Mouse (Mus musculus) ES-E14 (cell line): ENCODE measurements around the gene Stk25. TPM values are rescaled to one million over a fixed set of nuclear protein-coding genes. Genes with fewer than 3 reads are reported as not detected.
A peak's percentile ranks its signal among the peaks of the same experiment; 100 is the strongest.

Experiments used
- DNase-seq: peaks from one replicate; pipeline ENCODE4 v3.0.0-alpha.2; 2013; ENCODE audit warnings: low read depth, low spot score
- H3K27ac ChIP-seq: 2 replicates; pipeline ENCODE4 v1.5.1; 2012; ENCODE audit warnings: low read depth, mild to moderate bottlenecking, low read length, moderate library complexity, mixed read lengths; ENCODE audit not compliant: poor library complexity, insufficient read depth, severe bottlenecking
- H3K36me3 ChIP-seq: 2 replicates; pipeline ENCODE4 v1.6.1; 2012; ENCODE audit warnings: mild to moderate bottlenecking, low read length, moderate library complexity, mixed read lengths; ENCODE audit not compliant: control insufficient read depth, poor library complexity, insufficient read depth, severe bottlenecking
- H3K4me1 ChIP-seq, 2 experiments: fragments of 150-350 bp in 1 of 2; sonication (generic) in 1 of 2; 2 replicates each; pipeline ENCODE4 v1.6.1; 2012; ENCODE audit warnings: low read length in 2 of 2, mild to moderate bottlenecking in 1 of 2, mixed read lengths in 1 of 2; ENCODE audit not compliant: control insufficient read depth in 2 of 2, insufficient read depth in 2 of 2, poor library complexity in 1 of 2
- H3K4me3 ChIP-seq, 2 experiments: fragments of 150-350 bp in 1 of 2; sonication (generic) in 1 of 2; 2 replicates each; pipeline ENCODE4 v1.5.1; 2012; ENCODE audit warnings: low read length in 2 of 2, low read depth in 1 of 2, mild to moderate bottlenecking in 1 of 2, mixed read lengths in 1 of 2; ENCODE audit not compliant: insufficient read depth in 1 of 2, poor library complexity in 1 of 2, severe bottlenecking in 1 of 2
- H3K9ac ChIP-seq: 2 replicates; pipeline ENCODE4 v1.6.1; 2012; ENCODE audit warnings: low read depth, mild to moderate bottlenecking, low read length, mixed read lengths; ENCODE audit not compliant: poor library complexity, insufficient read depth, severe bottlenecking
- H3K9me3 ChIP-seq: fragments of 150-350 bp; sonication (generic); 2 replicates; pipeline ENCODE4 v1.6.1; 2012; ENCODE audit warnings: low read depth, mild to moderate bottlenecking, low read length; ENCODE audit not compliant: control insufficient read depth, insufficient read depth
- CHD2 ChIP-seq: IDR thresholded peaks from 2 replicates; pipeline ENCODE4 v1.6.1; 2014; ENCODE audit warnings: mild to moderate bottlenecking, low read depth, low read length, inconsistent platforms
- HCFC1 ChIP-seq: IDR thresholded peaks from 2 replicates; pipeline ENCODE4 v1.6.1; 2012; ENCODE audit warnings: low read length, inconsistent platforms, borderline replicate concordance; ENCODE audit not compliant: insufficient read depth
- MAFK ChIP-seq: IDR thresholded peaks from 2 replicates; pipeline ENCODE4 v1.6.1; 2014; ENCODE audit warnings: mild to moderate bottlenecking, low read depth, low read length, inconsistent platforms; ENCODE audit not compliant: insufficient read depth
- ZC3H11A ChIP-seq: IDR thresholded peaks from 2 replicates; pipeline ENCODE4 v1.6.1; 2012; ENCODE audit warnings: low read depth, mild to moderate bottlenecking, inconsistent platforms, low read length, borderline replicate concordance
- ZNF384 ChIP-seq: IDR thresholded peaks from 2 replicates; pipeline ENCODE4 v1.6.1; 2012; ENCODE audit warnings: low read depth, low read length, inconsistent platforms
- in situ Hi-C, 2 experiments: fragments of 600-800 bp; cut with MboI; formaldehyde crosslinking; loops; one replicate each; pipeline ENCODE4 v1.15.1; 2025; ENCODE audit warnings: low sequenced_read_pairs in 2 of 2, inconsistent platforms in 1 of 2; ENCODE audit not compliant: unreplicated experiment in 2 of 2
- total RNA-seq: library from RNA; depleted of rRNA; stranded (reverse); fragments of 300-350 nt; gene quantifications from 2 replicates; pipeline ENCODE4 v1.2.3, GENCODE M21; 2012

The Stk25 gene
- total RNA-seq, 1 experiment = 62.0 TPM

DNA sequence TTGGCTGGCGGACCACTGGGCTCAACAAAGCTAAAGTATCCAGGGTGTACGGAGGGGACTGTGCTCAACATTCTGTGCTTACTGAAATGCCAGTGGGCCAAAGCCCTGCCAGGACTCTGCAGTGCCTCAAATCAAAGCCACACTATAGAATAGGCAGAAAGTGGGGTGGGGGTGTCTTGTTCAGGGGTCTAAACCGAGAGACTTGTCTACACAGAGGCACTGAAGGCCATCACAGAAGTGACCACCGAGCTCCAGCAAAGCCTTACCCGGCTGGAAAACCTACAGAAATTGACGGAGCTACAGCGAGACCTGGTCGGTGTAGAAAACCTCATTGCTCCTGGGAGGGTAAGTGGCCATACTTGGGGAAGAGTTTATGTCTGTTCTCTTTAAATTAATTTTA is 48.7 kb downstream of the Stk25 start:
- H3K27ac ChIP-seq = no peak overlapping the region
- TF ChIP-seq ZNF384 = no peak
- TF ChIP-seq HCFC1 = no peak
- no peak for TF ChIP-seq CHD2
- TF ChIP-seq MAFK = no peak
- TF ChIP-seq ZC3H11A = no peak
- no peaks in the 10 kb centered on the region for H3K36me3 ChIP-seq
- in situ Hi-C loops = no loop called here
- H3K9ac ChIP-seq = no peak overlapping the region
- DNase-seq = no peak
- H3K4me1 ChIP-seq = peaks cover 4 to 7% of the 10 kb centered on the region in 2 experiments
- no peaks in the 10 kb centered on the region for H3K9me3 ChIP-seq
- H3K4me3 ChIP-seq = no peak overlapping the region

DNA sequence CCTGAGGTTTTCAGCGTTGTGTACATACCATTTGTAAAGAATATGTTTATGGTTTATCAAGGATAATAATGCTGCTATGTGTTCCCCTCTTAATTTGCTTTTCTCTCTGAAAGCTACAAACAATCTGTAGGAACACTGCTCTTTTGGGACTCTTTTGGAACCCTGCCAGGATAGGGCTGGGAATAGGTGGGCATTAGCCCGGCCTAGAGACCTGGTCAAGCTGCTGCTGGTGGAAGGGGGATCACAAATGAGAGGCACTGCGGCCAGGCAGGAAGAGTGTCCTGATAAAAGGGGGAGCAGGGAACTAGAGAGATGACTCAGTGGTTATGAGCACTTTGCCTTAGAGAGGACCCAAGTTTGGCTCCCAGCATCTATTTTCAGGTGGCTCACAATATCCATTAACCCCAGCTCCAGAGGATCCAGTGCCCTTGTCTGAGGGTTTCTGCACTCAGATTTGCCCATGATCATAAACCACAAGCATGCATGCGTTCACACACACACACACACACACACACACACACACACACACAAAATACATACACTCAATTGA is 49.7 kb downstream of the Stk25 start:
- Histone ChIP-seq H3K9me3 (no peaks in the 10 kb centered on the region), H3K4me1 (peaks cover 4 to 11% of the 10 kb centered on the region in 2 experiments), H3K9ac (no peak overlapping the region), H3K27ac (no peak overlapping the region), H3K36me3 (no peaks in the 10 kb centered on the region), H3K4me3 (no peak overlapping the region)
- TF ChIP-seq MAFK (no peak), HCFC1 (no peak), ZC3H11A (no peak), ZNF384 (no peak), CHD2 (no peak)
- in situ Hi-C loops = no loop called here
- no peak for DNase-seq

- Histone ChIP-seq H3K4me3 (no peak overlapping the region), H3K36me3 (no peaks in the 10 kb centered on the region), H3K9ac (no peak overlapping the region), H3K9me3 (no peaks in the 10 kb centered on the region), H3K4me1 (peaks cover 4 to 11% of the 10 kb centered on the region in 2 experiments), H3K27ac (no peak overlapping the region)
- TF ChIP-seq CHD2 = no peak
- no peak for TF ChIP-seq ZNF384
- no peak for TF ChIP-seq HCFC1
- 0 out of 2 replicates have a peak, but pooled peaks have one; percentile 18 for TF ChIP-seq ZC3H11A
- peak; percentile 37 for DNase-seq
- in situ Hi-C loops = no loop called here
Observed at GRCm38 (mm10) chr1:93607090-93608083, 51.1 kb downstream of the Stk25 start.

- no peaks in the 10 kb centered on the region for H3K36me3 ChIP-seq
- no peak overlapping the region; a peak in 1 of 4 replicates for H3K4me3 ChIP-seq
- peaks cover 0 to 11% of the 10 kb centered on the region in 2 experiments; a peak in 2 of 4 replicates for H3K4me1 ChIP-seq
- DNase-seq = peak; percentile 13
- no peak overlapping the region for H3K9ac ChIP-seq
- H3K27ac ChIP-seq = no peak overlapping the region
- no peak for TF ChIP-seq ZC3H11A
- no peak for TF ChIP-seq CHD2
- TF ChIP-seq ZNF384 = no peak
- no peak for TF ChIP-seq MAFK
- in situ Hi-C loops = no loop called here
- no peaks in the 10 kb centered on the region for H3K9me3 ChIP-seq
Observed at GRCm38 (mm10) chr1:93603921-93604320, 54.5 kb downstream of the Stk25 start.
